Mouse (Mus musculus) skeletal muscle tissue, adult 2 months (tissue): ENCODE results near the gene Rab11fip5.
A peak's percentile ranks its signal among the peaks of the same experiment; 100 is the strongest.

Experiments
- DNase-seq: peaks from one replicate; pipeline ENCODE4 v3.0.0-alpha.2; 2012; ENCODE audit warnings: low read depth, low spot score

Rab11fip5 gene

GRCm38 (mm10) chr6:85314064-85314798, 60.2 kb downstream of the Rab11fip5 start:
- DNase-seq: no peak

- DNase-seq: no peak
These were observed 66.5 kb downstream of the Rab11fip5 start for GRCm38 (mm10) chr6:85307894-85308293.

DNA sequence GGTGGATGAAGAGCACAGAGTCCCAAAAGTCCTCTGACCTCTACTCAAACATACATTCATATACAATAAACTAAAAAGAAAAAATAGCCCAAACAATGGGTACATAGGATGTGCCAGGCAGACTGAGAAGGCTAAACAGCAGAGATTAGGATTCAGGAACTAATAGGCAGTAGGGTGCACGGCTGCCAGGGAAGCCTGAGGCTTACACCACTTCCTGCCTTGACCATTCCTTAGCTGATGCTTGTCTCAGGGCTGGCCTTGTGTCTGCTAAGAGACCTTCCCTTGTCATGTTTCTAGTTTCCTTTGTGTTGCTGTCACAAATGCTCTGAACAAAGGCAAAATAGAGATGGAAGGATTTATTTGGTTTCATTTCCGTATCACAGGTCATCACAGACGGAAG, 68.1 kb downstream of the Rab11fip5 start:
- no peak for DNase-seq

DNA sequence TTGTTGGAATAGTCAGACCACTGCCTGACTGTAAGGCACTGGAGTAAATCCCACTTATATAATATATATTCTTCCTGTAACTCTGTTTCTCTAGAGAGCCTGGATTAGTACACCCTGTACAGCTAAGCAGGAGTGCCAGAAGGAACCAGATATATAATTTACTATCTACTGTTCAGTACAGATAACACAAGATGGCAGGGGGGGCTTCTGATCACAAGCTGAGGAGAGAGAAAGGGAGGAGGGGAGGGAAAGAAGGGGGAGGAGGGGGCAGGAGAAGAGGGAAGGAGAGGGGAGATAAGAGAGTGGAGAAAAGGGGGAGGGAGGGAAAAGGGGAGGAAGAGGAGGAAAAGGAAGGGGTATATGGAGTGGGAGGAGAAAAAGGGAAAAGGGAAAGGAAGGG, 68.6 kb downstream of the Rab11fip5 start:
- no peak for DNase-seq

GRCm38 (mm10) chr6:85304966-85305365, 69.5 kb downstream of the Rab11fip5 start:
- DNase-seq: no peak

GRCm38 (mm10) chr6:85302326-85303055, 71.9 kb downstream of the Rab11fip5 start:
- DNase-seq: peak; percentile 54

DNA sequence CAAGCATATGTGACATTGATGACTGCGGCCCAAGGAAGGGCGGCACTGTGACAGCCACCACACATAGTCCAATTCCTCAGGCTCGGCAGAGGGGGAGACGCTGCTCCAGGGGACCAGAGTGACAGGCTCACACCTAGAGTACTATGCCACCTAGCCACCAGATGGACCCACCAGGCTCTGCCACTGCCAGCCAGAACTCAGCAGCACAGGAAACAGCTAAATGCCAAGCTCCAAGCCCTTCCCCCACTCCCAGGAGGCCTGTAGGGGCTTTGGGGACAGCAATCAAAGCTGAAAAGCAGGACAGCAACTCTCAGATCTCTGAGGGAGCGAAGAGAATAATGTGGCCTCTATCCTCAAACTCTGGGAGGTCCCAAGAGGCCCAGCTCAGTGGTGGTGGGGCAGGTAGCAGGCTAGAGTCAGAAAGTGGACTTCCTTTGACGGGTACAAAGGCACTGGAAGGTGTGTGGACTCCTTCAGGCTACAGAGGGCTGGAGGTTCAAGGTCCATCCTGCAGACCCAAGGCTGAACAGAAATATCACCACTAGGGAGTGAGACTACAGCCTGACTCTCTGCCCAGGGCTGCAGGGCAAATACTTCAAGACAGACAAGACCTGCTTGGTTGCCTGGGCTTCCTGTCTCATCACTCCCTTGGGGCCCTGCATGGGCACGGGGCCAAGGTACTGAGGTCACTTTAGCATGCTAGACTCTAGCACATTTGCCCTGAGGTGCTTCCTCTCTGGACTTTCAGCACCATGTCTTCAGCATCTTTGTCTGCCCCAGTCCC, 78.9 kb downstream of the Rab11fip5 start:
- DNase-seq: peak; percentile 58

DNA sequence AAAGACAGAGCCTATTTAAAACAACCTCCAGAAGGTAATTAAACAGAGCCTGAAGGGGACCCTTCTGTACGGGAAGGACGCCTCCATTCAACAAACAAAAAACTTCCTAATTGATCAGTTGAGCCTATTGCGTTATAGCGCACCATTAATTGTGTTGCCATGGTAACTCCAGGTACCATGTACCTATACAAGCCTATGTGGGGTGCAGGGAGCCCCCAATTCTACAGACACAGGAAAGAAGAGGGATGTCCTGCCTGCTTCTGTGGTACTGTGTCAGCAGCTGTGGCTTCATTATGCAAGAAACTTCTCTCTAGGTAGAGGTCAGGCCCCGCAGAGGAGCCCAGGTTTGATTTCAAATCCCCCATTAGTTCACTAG, 80.4 kb downstream of the Rab11fip5 start:
- DNase-seq: no peak

DNA sequence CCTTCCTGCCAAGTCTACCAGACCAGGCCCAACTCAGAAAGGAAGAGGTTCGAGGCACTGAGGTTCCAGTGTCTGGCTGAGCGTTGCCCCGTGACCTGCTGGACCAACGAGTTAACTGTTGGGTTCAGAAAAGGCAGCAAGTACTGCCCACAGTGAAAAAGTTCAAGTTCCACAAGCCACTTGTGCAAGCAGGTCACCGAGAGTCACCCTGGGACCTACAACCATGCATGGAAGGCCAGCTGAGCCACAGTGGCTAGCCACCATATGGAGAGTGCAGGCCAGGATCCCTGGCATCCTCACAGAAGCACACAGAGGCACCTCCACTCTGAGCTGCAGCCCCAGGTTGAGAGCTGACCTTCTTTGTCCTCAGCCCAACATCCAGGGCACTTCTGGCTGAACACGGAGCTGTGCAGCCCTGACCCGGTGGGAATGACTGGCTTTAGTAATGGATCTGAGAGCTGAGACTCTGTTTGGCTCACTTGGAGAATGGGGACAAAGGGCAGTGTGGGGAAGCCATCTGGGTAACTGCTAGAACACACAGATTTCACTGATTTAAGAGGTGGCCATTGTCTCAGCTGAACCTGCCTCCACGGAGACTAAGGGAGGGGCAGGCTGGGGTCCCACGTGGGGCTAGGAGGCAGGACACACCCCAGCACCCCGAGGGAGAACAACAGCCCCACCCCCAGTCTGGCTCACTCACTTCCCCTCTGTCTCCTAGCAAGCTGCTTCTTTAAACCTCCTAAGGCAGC, 81.0 kb downstream of the Rab11fip5 start:
- no peak for DNase-seq

DNA sequence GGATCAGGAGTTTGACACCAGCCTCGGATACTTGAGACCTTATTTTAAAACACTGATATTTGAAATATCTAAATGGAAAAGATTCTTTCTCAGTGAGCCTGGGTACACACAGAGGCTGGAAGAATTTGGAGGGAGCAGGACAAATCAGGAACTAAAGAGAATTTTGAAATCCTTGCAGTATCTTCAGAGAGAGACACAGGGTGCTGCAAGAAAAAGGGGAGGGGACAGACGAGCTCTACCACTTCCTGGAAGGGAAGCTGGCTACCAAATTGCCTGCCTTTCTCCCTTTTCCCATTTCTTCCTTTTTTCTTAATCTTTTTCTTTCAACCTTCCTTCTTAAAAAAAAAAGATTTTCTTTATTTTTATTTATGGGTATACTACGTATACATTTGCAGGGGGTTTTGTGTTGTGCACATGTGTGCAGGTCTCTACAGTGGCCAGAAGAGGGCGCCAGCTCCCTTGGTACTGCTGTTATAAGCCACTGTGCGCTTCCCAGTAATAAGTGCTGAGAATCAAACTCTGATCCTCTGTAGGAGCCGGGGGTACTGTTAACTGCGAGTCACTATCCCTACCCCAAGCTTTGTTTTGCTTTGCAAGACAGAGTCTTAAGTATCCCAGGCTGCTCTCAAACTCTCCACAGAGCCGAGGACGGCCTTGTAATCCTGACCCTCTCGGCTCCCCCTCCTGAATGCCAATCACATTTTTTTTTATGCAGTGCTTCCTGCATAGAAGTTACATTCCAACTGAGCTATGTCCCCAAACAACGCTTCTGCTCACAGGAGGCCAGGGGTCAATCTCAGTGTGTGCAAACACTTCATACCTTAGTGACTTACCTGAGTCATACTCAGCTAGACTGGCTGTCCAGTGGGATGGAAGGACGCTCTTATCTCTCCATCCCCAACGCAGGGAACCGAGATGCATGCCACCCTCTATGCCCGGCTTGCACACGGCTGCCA, 83.3 kb downstream of the Rab11fip5 start:
- no peak for DNase-seq

- no peak for DNase-seq
These were observed 86.1 kb downstream of the Rab11fip5 start for GRCm38 (mm10) chr6:85288193-85288857.

GRCm38 (mm10) chr6:85286283-85287047, 88.0 kb downstream of the Rab11fip5 start:
- DNase-seq: no peak
